Mouse (Mus musculus) ZHBTc4 (cell line): Measurements from ENCODE around the gene Klrb1f.
"Not testable (repeated sequence)": the region's sequence is repeated elsewhere in the genome, so short reads cannot be mapped to it uniquely, and the experiment has no call there.

Experiments used
- DNase-seq: peaks from one replicate; pipeline ENCODE4 v3.0.0-alpha.2; 2011; ENCODE audit warnings: low read depth, low spot score

The Klrb1f gene

GRCm38 (mm10) chr6:129045601-129046000 lies at the start of gene Klrb1f:
Klrb1f (plus strand) TSS chr6:129045901.
- no peak for DNase-seq

DNA sequence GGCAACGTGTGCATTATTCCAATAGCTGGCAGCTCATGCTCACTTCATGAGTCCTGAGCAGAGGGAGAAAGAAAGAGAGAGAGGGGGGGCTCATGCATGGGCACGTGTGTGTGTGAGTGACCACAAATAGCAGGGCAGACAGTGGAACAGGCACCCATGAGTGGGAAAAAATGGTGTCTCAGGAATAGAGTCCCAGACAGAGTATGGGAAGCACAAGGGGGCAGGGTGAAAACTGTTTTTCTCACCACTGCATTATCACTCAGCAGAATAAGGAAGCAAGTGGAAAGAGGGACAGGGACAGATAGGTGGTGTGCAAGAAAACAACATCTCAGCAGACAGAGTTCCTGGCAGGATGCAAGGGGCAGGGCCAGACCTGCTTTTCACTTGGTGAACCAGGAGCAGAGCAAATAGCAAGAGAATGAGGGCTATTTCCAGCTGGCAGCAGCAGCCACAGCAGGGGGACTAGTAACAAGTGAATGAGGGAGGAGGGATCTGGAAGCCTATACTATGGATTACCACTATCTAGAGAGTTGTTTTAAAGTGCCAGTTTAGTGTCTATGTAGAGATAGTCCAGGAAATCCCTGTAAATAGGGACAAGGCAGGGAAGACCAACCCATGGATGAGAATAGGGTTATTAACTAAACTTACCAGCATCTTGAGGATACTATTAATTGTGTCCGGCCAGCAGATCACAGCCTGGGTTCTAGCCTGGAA lies 49.5 kb upstream of the Klrb1f start:
- DNase-seq = no peak

DNA sequence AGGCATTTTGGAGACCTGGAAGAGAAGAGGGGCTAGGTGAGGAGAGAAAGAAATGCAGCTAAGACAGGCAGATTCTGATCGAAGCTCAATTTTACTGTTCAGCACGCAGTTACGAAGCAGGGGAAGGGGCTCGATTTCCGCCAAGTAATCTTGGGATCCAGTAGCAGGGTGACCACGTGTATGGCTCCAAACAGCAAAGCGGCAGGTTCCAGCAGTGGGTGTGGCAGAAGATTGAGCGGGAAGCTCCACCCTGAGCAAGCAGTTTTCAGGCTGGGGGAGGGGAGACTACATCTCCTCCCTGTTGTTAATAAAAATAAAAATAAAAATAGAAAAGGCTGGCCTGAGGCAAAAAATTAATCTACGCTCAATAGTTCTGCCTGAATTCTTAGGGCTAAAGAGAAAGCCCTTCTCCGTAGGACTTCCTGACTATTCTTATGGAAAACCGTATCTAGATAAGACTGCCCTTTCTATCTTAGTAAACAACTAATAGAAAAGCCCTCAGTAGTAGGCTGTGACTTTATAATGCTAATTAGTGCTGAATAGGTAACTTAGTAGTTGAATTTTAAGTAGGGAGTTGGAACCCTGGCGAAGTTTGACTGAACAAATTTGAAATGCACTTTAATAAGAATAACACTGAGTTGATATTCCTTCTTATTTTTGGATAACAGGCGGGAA lies 48.8 kb upstream of the Klrb1f start:
- DNase-seq = no peak

DNA sequence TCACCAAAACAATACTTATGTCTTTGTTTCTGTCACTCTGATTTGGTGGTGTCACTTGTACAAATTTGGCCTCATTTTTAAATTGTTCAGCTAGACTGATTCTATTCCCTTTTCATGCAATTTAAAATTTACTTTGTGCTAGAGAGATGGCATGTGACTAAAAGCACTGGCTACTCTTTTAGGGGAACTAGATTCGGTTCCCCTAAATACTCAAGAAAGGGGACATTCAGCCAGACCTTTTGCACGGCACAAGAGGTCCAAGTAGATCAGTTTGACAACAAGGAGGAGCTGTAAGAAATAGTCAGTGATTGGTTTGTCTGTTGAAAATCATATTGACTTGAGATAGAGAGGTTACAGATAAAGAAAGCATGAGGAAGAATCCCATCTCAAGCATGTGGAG lies 44.3 kb upstream of the Klrb1f start:
- no peak for DNase-seq

DNA sequence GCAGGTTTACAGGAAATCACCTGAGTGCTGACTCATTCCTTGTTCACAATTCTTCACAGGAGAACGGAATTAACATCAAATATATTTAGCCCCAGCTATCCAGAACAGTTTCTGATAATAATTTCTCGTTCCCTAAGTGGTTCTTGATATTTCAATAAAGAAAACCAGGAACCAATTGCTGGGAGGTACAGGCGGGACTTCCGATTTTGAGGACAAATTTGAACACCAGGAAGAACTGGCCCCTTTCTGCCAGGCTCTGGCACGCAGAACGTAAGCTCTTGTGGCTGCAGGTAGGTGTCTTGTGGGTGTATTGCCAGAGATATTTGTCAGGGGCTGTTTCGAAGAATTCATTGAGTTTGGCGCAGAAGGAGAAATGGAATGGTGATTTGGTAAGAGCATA lies 37.1 kb upstream of the Klrb1f start:
- DNase-seq = no peak

DNA sequence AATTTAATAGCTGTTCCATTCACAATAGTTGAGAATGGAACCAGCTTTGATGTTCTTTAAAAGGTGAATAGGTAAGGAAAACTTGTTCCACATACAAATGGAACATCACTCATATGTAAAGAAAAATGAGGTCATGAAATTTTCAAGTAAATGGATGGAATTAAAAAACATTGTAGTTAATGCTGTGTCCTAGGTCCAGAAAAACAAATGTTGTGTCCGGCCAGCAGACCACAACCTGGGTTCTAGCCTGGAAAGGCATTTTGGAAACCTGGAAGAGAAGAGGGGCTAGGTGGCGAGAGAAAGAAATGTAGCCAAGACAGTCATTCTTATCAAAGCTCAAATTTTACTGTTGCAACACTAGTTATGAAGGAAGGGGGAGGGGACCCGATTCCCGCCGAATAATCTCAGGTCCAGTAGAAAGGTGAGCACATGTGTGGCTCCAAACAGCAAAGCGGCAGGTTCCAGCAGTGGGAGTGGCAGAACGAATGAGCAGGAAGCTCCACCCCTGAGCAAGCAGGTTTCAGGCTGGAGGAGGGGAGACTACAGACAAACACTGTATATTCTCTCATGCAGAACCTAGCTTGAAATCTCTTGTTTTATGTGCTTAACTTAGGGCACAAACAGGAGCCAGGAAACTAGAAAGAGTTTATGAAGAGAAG lies 35.7 kb upstream of the Klrb1f start:
- DNase-seq = not testable (repeated sequence)

- no peak for DNase-seq
Observed at GRCm38 (mm10) chr6:129010505-129010873, 35.2 kb upstream of the Klrb1f start.

DNA sequence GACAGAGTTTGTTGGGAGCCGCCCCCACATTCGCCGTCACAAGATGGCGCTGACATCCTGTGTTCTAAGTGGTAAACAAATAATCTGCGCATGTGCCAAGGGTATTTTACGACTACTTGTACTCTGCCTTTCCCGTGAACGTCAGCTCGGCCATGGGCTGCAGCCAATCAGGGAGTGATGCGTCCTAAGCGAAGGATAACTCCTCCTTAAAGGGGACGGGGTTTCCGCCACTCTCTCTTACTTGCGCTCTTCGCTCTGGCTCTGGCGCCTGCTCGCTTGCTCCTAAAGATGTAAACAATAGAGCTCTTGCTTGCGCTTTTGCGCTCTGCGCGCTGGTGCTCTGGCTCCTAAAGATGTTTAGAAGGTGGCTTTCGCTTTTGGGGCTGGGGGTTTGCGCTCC lies 33.7 kb upstream of the Klrb1f start:
- DNase-seq = not testable (repeated sequence)

DNA sequence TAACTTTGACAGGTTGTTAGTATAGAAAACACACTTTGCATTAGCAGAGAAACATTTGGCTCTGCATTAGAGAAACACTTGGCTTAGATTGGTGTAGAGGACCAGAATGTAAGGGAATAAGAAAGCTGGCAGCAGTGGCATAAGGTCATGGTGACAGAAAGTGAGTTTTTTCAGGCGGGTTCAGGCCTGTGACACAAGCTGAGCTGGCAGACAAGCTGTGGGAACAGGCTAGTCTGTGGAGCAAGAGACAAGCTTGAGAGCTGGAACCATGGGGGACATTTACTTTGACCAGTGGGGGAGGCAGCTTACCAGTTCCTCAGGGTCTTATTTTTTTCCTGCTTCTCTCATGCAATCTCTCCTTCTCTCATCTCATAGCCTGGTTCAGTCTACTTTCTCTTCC lies 32.7 kb upstream of the Klrb1f start:
- no peak for DNase-seq

- DNase-seq = no peak
Observed at GRCm38 (mm10) chr6:129013762-129014276, 31.9 kb upstream of the Klrb1f start.

DNA sequence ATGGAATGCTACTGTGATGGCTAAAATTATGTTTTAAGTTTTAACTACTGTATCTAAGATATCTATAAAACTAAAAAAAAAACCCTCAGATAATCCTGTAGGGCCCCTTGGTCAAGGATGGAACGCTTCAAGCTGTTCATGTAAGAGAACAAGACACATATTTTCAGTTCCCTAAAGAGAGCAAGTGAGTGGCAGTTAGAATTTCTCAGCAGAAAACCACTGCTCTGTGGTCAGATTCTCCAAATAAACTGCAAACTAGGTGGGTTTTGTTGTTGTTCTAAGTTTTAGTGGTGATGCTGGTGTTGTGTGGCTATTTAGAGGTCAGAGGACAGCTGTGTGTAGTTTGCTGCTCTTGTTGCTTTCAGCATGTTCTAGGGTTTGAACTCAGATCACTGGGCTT lies 31.3 kb upstream of the Klrb1f start:
- DNase-seq = no peak

GRCm38 (mm10) chr6:129027451-129028248 lies 18.1 kb upstream of the Klrb1f start:
- DNase-seq = no peak

GRCm38 (mm10) chr6:129030175-129030824 lies 15.4 kb upstream of the Klrb1f start:
- no peak for DNase-seq

DNA sequence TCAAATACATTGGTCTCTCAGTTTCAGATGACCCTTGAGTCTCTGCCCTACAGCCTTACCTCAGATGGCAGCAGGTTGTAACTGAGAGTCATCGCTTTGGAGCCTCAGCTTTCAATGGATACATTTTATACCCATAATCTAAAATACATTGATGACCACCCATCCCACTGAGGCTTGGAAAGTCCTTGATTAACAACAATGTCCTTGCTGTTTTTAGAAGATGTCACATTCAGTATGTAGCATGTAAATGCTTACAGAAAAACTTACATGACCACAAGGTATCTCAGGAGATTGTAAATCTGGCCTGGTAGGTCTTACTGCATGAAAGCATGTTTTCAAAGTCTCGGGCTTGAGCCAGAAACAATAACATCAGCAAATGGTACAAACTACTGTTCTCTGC lies 14.7 kb upstream of the Klrb1f start:
- no peak for DNase-seq

DNA sequence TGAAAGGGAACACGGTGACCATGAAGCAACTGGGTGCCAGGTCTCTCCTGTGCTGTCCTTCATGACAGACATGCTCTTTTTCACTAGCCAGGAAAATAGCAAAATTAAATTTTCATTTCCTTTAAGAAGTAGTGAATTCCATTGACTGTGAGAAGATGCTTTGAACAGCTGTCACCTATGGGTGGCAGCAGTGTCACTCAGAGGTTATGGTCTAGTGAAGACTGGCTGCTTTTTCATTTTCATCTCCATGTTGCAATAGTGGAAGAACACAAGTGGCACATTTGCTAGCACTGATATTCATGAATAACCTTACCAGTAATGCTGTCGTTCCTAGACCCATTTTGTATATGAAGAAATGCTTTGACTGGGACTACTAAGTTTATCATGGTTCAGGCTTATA lies 12.3 kb upstream of the Klrb1f start:
- no peak for DNase-seq

DNA sequence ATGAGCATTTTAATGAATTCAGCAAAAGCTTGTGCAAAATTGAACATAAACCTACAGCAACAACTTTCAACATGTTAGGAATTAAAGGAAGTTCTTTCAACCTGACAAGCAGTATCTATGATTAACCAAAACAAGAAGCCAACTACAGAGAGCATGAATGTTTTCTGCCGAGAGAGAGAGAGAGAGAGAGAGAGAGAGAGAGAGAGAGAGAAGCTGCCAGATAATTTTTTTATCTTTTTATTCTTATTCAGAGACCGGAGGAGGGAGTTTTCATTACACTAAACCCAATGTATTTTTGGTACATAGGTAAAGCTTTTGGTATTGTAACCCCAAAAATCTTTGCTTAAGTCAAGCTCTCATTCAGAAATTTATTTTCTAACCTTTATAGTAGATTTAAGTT lies 10.7 kb upstream of the Klrb1f start:
- DNase-seq = no peak

DNA sequence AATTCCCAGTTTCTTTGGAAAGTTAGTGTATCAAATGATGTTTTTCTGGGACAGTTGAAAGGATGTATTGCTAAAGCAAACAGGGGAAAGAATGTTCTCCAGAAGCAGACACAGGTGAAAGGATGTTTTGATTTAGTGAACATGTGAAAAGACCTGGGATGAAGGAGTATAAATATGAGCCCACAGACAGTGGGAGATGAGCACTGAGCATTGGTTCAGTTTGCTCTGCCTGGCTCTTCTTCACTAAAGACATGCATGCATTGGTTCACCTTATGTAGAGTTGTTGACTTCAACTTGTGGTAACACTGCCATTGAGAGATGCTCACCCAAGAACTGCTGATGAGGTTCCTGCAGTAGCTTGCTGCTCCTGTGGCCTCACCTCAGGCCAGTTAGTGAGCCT lies 9.4 kb upstream of the Klrb1f start:
- no peak for DNase-seq

DNA sequence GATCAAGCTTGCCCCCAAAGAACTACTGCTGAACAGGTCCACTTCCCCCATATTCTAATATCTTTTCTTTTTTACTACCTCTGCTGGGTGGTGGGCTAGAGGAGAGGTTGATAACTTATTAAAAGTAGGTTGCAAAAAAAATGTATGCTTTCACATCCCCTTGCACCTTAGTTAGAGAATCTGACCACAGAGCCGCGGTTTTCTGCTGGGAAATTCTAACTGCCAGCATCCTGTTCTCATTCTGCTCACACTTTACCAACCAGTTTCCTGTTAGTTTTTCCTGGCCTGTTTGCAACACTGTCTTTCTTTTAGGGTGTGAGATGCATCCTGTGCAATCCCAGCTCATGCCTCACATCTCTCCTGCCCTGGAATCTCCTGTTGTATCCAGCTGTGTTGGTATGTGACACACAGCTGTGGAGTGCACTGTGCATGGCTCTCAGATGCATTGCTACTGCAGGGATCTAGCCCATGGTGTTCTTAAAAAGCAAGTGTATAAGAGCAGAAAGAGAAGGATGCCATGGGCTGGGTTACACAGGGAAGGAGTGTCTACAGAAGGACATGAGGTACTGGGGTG lies 8.7 kb upstream of the Klrb1f start:
- no peak for DNase-seq

GRCm38 (mm10) chr6:129041470-129041869 lies 4.2 kb upstream of the Klrb1f start:
- no peak for DNase-seq

- DNase-seq = no peak
Observed at GRCm38 (mm10) chr6:129042470-129042869, 3.2 kb upstream of the Klrb1f start.

DNA sequence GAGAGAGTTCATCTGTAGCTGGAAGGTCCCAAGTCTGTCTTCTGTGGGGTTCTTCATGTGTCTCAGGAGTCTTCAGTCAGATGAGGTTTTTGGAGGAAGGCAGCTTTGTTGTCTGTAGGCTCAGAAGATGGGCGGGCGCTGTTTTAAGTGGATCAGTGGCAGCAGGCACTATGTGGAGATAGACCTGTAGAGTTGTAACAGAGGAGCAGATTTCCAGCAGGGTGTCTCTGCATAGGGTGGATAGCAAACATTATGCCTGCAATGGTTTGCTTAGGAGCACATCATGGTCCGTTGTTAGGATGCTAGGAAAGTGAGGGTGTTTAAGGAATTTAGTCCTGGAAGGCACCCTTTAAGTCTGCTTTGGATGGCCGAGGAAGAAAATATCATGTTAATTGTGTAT lies 2.7 kb downstream of the Klrb1f start:
- DNase-seq = no peak
